Mouse (Mus musculus): ENCODE results near the gene Tbata.

Tbata gene

DNA sequence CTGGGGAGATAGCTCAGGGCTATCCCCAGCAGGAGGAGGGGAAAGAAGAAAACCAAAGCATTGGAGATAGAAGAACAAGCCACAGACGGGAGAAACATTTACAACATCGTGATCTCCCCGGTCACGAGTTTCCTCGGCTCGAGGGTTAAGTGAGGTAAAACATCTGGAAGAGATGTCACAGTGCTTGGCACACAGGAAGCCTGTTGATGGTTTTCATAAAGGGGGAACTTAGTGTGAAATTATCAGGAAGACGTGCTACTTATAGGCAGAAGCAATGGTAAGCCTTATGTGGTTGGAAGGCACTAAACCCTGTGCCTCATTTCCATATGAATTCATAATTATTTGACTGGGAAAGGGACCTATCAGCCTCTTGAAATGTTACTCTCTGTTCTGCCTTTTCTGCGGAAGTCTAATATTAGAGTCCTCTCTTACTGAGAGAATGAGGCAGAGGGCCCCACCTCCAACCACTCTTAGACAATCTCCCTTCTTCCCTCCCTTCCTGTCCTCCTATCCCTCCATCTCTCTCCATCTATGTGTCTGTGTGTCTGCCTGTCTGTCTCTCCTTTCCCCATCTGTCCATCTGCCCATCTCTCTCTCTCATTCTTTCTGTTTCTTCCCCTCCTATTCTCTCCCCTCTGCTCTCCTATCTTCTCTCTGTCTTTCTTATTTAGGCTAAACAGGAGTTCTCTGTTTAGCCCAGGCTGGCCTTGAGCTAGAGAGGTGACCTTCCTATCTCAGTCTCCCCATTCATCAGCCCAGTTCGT, 4.2 kb upstream of the Tbata start:
- peak; percentile 17 for DNase-seq (ENCODE audit: low spot score)

DNA sequence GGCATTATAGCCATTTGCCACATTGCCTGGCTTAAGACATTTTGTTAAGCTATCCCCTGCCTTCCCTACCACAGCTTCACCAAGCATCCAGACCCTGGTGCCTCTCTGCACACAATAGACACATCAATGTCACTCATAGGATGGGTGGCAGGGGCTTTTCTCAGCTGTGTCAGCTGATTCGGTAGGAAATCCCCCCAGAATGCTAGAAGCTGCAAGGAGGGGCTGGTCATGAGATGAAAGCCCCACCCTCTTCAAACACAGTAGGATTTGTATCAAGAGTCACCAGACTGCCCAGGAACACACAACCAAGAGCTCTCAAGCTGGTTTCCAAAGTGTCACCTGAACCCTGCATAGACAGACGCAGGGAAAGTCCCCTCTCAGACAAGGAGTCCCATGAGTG, 3.4 kb upstream of the Tbata start:
- DNase-seq (ENCODE audit: low spot score), result no peak

DNA sequence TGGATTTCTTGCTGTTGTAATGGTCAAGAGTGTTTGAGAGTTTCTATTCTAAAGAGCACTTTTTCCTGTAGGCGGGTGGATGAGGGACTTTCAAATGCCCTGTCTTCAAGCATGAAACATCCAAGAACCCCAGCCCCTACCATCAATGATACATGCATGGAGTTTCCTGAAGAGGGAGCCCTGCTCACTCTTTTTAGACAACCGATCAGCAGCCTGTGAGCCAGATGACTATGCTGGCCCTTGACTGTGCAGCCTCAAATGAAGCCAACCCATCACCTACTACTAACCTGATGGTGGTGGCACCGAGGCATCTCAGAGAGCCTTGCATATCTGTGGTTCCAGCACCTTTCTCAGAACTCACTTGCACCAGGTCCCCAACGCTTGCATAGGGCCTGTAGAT, 742 bp downstream of the Tbata start:
- DNase-seq (ENCODE audit: low spot score), result no peak

DNA sequence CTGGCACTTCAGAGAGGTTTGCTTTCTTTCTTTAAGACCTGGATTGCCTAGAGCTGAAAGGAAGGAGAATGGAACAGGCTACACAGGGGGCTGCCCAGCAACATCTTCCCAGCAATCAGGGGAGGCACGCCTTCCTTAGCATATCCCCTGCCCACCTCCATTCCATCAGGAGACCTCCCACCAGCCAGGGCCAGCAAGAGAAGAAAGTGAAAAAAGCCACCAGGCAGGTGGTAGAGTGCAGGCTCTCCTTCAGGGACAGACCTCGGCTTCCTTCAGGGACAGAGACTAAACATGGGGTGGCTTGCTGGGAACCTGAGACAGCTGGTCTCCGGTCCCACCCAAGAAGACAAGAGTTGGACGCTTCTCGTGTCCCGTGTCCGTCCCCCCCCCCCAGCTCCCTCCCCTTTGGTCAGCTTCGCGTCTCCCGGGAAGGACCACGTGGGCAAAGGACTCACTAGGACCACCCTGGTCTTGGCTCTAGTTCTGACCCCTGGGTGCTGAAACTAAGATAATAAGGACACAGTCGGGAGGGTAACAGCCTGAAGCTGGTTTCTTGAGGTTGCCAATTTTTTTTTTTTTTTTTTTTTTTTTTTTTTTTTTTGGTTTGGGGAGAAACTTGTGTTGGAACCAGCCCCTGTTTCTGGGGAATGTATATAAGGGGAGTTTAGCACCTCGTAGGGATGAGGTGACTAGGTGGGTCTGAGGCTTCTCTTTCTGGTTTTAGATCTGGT, 3.1 kb downstream of the Tbata start:
- DNase-seq (ENCODE audit: low spot score), result no peak

DNA sequence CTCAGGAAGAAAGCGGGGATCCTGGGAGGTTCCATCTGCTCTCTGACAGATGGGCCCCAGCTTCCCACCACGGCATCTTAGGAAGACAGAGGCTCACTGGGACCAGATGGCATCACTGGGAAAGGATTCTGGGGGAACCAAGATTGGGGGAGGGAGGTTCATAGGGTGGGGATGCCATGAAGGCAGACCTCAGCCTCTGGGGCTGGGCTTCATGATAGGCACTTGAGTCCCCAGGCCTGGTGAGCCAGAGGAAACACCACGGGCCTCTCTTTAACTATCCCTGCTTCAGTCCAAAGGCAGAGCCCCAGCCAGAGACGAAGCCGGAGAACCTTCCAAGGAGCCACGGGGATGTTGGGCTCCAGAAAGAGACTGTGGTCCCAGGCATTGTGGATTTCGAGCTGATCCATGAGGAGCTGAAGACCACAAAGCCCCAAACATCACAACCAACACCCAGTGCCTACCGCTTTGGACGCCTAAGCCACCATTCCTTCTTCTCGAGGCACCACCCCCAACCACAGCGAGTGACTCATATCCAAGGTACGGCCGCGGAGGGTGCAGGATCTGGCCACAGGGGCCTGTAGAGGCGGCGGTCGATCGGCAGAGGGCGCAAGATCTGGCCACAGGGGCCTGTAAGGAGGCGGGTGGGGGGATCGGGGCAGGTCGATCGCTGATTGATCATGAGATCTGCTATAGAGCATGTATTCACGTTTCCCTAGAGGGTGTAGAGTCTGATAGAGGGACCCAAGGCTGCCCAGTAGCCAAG, 3.9 kb downstream of the Tbata start:
- no peak for DNase-seq (ENCODE audit: low spot score)

DNA sequence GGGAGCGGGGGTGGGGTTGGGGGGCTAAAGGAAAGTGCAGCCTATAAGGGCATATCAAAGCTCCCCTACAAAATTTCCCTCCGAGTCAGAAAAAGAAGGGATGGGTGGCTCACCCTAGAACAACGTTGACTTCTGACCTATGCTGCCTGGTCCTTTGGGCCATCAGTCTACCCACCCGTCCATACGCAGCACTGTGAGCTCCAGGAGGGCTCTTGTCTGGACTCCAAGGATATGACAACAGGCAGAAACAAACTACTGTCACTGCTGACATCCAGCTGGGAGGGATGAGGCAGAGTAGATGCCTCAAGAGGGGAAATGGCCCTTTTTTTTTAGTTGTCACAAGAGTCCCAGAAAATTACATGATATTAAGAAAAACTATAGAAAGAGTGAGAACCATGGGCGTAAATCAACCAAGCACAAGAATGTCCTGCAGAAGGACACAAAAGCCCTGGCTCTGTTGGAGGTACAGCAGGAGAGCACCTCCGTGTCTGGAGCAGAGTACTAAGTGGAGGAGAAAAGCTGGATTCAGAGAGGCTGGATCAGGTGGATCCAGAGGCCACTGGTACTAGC, 4.6 kb downstream of the Tbata start:
- DNase-seq (ENCODE audit: low spot score), result no peak

DNA sequence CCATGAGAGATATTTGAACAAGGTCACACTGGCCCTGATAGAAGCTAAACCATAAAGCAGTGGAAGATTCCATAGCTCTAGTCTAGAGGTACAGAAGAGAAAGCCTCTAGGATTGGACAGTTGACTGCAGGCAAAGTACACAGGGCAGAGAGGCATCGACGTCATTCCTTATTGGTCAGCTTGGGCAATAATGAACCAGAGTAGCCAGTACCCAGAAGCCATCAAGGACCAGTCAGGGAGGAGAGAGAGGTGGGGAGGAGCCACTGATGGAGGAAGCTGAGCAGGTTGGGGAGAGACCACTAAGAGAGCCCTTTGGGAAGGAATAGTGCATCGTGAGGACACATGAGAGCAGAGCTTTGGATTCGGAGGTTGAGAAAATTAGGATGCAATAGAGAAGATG, 6.0 kb downstream of the Tbata start:
- no peak for DNase-seq (ENCODE audit: low spot score)

DNA sequence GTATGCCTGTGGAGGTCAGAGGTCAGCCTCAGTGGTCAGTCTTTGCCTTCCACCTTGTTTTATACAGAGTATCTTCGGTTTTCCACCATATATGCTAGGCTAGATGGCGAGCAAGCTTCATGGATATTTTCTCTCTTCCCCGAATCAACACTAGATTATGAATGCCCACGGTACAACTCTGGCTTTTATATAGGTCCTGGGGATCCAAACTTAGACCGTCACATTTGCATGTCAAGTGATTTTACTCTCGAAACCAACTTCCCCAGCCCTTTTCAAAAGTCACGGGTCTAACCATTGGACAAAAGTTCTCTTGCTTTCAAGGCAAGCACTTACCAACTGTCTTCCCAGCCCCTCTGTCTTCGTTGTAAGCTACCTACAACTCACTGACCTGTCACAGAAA, 6.9 kb downstream of the Tbata start:
- DNase-seq (ENCODE audit: low spot score), result no peak

DNA sequence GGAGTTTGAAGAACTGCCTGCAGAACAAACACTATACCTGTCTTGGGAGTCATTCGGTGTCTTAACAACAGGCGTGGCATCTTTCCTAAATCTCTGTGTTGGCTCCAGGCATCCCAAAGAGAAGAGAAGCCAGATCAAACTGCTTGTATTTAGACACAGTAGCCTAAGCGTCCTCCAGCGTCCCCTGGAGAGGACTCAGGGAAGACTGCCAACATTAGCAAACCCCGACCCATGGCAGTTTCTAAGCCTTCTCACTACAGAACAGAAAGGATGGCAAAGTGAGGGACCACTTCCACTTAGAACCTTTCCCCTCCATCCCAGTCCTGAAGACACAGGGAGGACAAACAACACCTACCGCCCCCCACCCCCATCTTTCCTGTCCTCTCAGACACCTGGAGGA, 8.2 kb downstream of the Tbata start:
- no peak for DNase-seq (ENCODE audit: low spot score)

DNA sequence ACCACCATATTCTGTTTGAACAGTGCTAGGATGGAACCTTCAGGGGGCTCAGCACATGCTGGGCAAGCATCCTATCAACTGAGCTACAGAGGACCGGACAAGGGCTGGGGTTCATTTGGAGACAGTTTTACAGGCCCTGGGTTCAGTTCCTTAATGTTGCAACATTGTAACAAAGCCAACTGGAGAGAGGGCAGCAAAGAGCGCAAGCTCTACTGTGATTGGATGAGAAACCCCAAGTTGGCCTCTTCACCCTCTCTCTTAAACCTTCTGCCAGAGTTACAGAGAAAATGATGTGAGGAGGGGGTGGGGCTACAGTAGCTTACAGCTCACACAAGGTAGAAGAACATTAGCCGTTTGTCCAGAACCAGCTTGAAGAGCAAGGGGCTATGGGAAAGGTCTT, 15.2 kb downstream of the Tbata start:
- no peak for DNase-seq (ENCODE audit: low spot score)

DNA sequence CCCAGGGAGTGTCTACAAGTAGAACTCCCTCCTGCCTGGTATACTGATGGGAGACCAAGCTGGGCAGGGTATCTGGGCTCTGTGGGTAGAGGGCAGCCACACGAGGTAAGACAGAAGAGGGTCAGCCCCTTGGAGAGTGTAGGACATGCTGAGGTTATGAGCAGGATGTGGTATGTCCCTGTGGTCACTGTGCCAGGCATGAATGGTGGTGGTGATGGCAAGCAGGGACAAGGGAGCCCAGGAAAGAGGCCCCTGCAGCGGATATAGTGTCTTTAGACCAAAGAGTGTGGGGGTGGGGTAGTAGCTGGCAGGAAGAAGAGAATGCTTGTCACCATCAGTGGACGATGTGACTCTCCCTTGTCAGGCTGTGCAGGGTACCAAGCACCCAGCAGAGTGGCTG, 16.3 kb downstream of the Tbata start:
- no peak for DNase-seq (ENCODE audit: low spot score)

DNA sequence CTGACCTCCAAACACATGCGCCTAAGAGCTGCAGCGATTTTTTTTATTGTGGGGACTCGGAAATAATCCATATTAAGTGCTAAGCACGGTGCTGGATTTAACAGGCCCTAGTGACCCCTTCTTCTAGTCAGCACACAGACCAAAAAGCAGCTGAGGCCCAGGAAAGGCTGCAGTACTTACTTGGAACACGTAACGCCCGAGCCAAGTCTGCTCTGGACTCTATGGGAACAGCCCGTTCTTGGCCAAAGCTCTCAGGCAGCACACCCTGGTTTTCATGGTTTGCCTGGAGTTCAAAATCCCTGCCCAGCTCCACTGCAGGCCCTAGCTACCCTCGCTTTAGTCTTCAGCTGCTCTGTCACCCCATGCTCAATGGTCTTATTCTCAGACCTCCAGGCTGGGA, 22.9 kb downstream of the Tbata start:
- peak; percentile 23 for DNase-seq (ENCODE audit: low spot score)

DNA sequence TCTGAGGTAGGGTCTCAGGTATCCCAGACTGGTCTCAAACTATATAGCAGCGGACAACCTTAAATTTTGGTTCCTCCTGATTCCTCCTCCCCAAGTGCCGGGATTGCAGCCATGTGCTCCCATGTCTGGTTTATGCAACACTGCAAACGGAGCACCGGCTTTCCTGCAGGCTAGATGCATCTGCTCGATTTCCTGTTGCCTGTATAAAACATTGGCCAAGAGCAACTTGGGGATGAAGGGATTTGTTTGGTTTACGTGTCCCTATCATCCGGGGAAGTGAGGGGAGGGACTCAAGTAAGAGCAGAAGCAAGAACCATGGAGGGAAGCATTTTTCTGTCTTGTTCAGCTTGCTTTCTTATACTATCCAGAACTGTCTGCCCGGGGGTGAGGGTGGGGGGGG, 23.5 kb downstream of the Tbata start:
- no peak for DNase-seq (ENCODE audit: low spot score)

DNA sequence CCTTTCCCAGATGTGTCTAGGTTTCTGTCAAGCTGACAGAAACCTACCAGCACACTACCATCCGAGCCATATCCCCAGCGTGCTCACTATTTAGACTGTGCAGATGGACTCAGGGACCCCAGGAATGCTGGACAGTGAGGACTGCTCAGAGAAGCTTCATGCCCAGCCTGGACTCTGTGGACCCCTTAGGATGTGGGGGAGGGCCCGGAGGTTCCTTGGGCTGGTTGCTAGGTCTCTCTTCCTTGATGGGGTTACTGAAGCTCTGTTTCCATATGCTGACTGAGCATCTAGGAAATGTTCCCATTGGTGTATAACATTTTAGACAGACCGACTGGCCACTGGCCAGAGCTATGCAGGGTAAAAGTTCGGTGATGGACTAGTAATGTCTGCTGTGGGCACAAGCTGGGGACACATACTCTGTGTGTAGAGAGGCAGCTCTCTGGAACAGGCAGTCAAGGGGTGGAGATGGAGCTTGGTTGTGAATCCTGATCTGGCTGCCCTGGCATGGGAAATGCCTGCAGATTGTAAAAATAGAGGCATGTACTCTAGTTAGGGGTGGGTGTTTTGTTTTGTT, 24.1 kb downstream of the Tbata start:
- DNase-seq (ENCODE audit: low spot score), result no peak

DNA sequence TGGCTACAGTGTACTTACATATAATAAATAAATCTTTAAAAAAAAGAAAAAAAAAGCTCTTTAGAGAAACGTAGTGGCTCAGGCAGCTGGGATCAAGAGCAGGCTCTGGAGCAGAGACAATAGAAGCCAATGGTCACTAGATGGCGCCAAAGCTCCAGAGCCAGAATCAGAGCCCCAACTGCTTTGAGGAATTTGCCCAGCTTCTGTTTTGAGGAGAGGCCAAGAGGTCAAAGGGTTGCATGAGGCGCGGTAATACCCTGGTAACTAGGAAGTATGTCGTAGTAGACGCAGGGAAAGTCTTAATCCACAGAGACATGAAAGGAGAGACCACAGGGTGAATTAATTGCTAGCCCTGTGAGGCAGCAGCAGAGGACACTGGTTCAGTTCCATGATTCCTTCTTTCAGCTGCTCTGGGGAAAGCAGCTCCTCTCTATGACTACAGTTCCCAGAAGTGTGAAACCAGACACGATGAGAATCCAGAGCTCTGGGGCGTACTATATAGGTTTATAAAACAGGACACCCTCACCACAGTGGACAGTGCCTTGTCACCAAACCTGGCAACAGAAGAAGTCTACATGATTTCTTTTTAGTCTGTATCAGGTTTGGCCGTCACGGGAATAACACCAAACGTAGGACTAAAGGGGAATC, 27.9 kb downstream of the Tbata start:
- peak; percentile 78 for DNase-seq (ENCODE audit: low spot score)

DNA sequence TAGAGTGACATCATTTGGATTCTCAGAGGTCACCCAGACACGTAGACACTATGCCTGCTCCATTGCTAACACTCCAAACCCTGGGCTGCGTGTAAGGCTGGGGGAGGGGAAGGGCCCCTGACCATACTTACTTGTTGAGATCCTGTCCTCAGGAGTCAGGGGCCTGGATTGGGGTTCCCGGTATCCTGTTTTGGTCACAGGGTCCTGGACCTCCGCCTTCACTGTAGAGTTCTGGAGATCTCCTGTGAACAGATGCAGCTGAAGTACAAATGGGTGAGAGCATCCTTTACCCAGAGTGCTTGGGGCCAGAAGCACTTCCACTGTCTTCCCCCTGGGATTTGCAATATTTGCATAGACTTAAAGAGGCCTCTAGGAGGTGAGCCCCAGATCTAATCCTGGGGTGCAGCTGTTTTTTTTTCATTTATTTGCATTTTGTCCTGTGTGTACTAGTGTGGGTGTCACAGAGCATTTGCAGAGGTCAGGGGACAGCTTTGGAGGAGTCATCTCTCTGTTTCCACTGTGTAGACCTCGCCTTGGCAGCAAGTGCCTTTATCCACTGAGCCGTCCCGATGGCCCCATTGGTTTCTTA, 28.6 kb downstream of the Tbata start:
- no peak for DNase-seq (ENCODE audit: low spot score)

DNA sequence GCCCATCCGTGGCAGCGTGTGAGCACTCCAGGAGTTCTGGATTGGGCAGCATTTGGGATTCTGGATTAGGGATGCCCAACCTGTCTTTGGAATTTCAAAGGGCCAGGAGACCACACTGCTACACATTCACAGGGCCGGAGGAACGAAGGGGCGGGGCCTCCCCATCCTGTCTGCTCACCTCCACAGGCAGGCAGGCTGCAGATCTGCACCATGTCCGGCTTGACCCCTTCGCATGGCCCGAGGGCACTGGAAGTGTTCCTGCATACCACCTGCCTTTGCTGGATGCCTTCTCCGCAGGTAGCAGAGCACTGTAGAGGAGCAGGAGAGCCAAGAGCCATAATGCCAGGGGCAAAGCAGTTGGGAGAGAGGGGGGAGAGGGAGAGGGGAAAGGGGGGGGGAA, 29.2 kb downstream of the Tbata start:
- no peak for DNase-seq (ENCODE audit: low spot score)

DNA sequence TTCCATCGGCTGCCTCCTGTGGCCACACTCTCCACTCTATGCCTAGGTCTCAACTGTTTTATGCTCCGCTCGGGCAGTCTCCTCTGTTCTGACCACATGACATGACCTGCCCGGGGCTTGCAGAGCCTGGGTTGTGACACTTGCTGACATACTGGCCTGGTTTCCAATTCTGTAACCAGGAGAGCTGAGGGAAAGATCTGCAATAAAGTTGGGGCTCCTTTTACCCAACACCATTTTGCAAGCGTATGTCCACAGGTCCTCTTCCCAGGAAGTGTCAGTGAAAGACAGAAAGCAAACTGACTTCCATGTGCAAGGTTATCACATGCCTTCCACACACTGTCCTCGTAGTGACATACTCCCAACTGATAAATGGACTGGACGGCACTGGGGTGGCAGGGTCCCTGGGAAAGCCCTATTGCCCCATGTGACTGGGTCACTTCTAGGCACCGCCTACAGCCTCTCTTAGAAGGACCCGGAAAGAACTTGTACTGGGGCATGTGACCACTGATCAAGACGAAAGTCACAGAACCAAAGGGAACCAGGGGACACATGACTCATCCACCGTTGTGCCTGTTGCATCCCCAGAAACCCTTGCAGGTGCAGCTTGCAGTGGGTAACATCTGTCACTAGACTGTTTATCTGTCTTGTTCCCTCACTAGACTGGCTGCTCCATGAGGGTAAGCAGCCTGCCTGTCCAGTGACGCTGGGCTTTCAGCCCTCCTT, 30.0 kb downstream of the Tbata start:
- DNase-seq (ENCODE audit: low spot score), result no peak

DNA sequence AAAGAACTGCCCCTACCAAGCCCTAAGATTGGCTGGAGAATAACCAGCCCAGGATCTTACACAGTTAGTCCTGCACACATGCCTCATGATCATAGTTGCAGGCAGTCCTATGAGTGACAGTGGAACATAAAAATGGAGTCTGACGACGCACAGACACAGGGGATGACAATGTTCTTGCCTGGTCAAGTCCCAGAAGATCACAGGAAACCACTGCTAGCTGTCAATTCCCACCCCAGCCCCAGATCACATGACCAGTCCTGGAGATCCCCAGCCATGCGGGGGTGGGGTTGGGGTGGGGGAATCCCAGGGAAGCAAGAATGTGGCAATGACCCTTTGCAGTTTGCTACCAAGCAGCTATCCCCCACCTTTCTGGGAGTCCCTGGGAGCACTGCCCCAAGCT, 32.2 kb downstream of the Tbata start:
- no peak for DNase-seq (ENCODE audit: low spot score)

DNA sequence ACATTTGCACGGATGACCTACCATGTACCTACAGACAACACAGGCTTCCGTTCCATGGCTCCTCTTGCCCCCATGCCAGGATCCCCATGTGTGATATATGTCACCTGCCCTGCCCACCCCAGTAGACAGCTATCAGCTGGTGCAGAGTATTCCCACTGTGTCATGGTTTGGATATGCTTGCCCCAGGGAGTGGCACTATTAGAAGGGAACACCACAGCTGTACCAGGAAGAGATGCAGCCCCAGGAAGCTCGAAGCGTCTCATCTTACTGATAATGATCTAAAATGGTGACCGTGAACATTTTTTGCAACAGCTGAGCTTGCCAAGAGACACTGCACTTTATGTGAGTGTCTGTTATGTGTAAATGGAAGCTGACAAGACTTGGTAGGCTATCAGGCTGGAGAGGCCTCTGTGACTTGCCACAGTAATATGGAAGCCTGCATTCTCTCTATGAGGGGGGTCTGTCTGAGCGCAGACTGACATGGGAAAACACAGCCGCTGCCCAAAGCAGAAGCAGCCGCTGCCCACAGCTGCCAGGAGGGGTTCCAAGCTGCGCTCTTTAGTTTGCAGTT, 36.4 kb downstream of the Tbata start:
- DNase-seq (ENCODE audit: low spot score), result no peak
